Mouse (Mus musculus): ENCODE data around the gene BC051019. TPM values are rescaled to one million over a fixed set of nuclear protein-coding genes. Genes with fewer than 3 reads are reported as not detected.

The BC051019 gene
- polyA plus RNA-seq (2016; fragmentation: Nextera tagmentation; extraction: Ambion mirVana), result 0.16 and 0.73 TPM in 2 replicates

DNA sequence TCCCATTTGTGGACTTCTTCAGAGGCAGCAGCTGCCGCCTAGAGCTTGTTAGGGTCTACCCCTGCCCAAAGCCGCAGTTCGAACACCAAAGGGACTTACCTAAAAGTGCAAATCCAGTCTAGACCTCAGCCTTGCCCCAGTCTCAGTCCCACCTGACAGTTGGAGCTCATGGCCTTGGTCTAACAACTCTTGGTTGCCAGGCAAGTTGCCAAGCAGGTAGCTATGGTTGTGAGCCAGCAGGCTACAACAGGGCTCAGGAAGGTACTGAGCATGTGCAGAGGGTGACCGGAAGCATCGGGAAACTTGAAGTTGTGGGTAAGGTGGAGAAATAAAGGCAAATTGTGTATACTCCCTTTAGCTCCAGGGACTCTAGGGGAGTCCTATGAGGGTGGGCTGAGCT, at the start of gene BC051019:
TSS of gene BC051019 (minus strand) at position 154 of the 400 bp plus-strand sequence.
- no peaks in the 10 kb centered on the region for H3K4me1 ChIP-seq (replicated peaks)
- H3K36me3 ChIP-seq, result no peaks in the 10 kb centered on the region
- no peak within 1 kb of the TSS for H3K27ac ChIP-seq
- no peak within 1 kb of the TSS for H3K4me3 ChIP-seq
- no peaks in the 10 kb centered on the region for H3K27me3 ChIP-seq (ENCODE audit: insufficient read depth, poor library complexity, severe bottlenecking)
- H3K9me3 ChIP-seq, result peaks cover 5% of the 10 kb centered on the region; the same call in 1 of the 2 replicates
- 91% methylated on average over 5 of the region's 5 CpGs for WGBS
- DNase-seq (ENCODE audit: low spot score), result no peak

DNA sequence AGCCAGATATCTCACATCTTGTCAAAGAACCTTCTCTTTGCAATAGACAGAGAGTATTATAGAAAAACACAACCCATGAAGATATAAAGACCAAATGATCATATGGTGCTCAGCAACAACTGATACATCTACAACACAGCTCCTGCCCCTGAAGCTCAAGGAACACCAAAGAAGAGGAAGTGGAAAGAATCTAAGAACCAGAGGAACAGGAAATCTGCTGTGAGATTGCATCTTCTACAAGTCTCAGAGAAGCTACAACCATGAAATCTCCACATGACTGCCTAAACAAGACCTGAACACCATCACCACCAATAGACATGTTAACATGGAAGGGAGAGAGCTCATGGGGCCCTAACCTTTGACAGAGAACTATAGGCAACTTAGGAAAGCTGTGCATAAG, 48.6 kb upstream of the BC051019 start:
- H3K27me3 ChIP-seq (ENCODE audit: insufficient read depth, poor library complexity, severe bottlenecking), result no peaks in the 10 kb centered on the region
- no peak overlapping the region for H3K27ac ChIP-seq
- H3K9me3 ChIP-seq, result no peaks in the 10 kb centered on the region
- no peaks in the 10 kb centered on the region for H3K36me3 ChIP-seq
- no peak overlapping the region for H3K4me3 ChIP-seq
- no peak for DNase-seq (ENCODE audit: low spot score)
- no peaks in the 10 kb centered on the region for H3K4me1 ChIP-seq (replicated peaks)

DNA sequence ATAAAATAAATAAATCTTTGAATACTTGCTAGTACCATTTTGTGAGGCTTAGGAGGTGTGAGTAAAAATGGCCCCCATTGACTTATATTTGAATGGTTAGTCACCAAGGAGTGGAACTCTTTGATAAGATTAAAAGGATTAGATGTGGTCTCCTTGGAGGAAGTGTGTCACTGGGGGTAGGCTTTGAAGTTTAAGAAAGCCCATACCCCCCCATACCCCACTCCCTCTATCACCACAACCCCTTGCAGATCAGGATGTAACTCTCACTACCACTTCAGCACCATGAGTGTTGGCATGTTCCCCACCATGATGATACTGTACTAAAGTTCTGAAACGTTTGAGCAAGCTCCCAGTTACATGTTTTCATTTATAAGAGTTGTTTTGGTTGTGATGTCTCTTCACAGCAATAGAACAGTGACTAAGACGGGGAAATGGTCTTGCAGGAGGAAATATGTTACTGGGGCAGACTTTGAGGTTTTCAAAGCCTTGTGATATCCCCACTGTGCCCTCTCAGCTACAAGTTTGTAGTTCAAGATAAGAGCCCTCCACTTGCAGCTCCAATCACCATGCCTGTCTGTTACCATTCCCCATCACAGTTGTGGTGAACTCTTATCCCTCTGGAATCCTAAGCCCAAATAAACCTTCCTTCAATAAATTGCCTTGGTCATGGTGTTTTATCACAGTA, 45.2 kb upstream of the BC051019 start:
- DNase-seq (ENCODE audit: low spot score), result no peak
- no peaks in the 10 kb centered on the region for H3K27me3 ChIP-seq (ENCODE audit: insufficient read depth, poor library complexity, severe bottlenecking)
- no peak overlapping the region for H3K27ac ChIP-seq
- H3K9me3 ChIP-seq, result no peaks in the 10 kb centered on the region
- WGBS, result 52% methylated on average over 2 of the region's 2 CpGs
- H3K36me3 ChIP-seq, result no peaks in the 10 kb centered on the region
- no peak overlapping the region for H3K4me3 ChIP-seq
- no peaks in the 10 kb centered on the region for H3K4me1 ChIP-seq (replicated peaks)

DNA sequence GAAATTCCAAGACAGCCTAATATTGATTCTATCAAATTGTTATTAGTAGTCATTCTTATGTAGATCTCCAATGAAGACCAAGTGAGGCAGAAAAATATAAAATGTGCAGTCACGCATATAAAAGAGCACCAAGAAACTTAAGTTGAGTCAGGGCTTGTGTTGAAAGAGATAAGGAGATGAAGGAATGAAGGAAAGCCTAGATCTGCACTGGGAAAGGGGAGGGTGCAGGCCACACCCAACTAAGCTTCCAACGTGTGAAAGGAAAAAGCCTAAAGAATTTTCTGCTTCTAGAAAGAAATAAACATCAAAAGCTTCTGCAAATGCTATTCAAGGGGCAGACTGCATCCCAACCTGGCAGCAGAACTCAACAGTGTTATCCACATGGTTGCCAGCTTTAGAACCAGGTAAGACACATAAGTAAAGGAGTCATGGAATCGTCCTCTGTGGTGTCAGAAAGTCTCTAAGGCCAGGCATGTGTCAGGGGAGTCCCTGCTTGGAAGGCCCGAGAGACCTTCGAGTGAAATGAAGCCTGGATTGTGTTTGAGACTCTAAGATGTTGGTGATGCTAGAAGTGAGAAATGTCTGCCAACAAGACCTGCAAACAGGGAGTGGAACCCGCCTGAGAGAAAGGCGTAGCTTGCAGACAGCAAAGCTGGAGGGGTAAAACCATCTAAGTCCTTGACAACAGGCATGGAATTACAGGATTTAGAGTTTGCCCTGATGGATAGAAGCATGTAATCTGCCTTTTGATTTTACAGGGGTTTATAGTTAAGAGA, 44.1 kb upstream of the BC051019 start:
- Histone ChIP-seq H3K9me3 (no peaks in the 10 kb centered on the region), H3K36me3 (no peaks in the 10 kb centered on the region), H3K27me3 (ENCODE audit: insufficient read depth, poor library complexity, severe bottlenecking) (no peaks in the 10 kb centered on the region), H3K4me1 (replicated peaks) (no peaks in the 10 kb centered on the region), H3K27ac (no peak overlapping the region), H3K4me3 (no peak overlapping the region)
- 87% methylated on average over 7 of the region's 7 CpGs for WGBS
- DNase-seq (ENCODE audit: low spot score), result no peak

DNA sequence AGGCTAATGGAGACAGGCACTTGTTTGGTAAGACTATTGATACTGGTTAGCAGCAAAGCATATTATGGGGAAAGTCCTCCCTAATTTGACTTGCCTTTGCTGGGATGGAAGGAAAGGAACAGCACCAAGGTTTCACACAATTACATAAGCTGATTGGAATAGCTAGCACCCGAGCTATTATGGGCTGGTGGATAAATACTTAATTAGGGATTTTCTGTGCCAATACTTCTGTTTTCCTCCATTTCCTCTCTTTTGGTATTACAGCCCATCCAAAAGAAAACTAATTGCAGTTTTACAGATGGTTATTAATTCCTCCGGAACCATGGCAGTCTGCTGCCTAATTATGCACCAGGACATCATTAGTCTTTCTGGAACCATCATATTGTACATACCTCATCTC, 40.4 kb upstream of the BC051019 start:
- no peaks in the 10 kb centered on the region for H3K4me1 ChIP-seq (replicated peaks)
- H3K36me3 ChIP-seq, result no peaks in the 10 kb centered on the region
- 81% methylated on average over 2 of the region's 2 CpGs for WGBS
- no peak overlapping the region for H3K27ac ChIP-seq
- no peak for DNase-seq (ENCODE audit: low spot score)
- H3K27me3 ChIP-seq (ENCODE audit: insufficient read depth, poor library complexity, severe bottlenecking), result no peaks in the 10 kb centered on the region
- no peaks in the 10 kb centered on the region for H3K9me3 ChIP-seq
- no peak overlapping the region for H3K4me3 ChIP-seq

GRCm38 (mm10) chr7:109756291-109756690, 32.6 kb upstream of the BC051019 start:
- H3K36me3 ChIP-seq, result no peaks in the 10 kb centered on the region
- DNase-seq (ENCODE audit: low spot score), result no peak
- H3K27ac ChIP-seq, result no peak overlapping the region
- no peak overlapping the region for H3K4me3 ChIP-seq
- H3K27me3 ChIP-seq (ENCODE audit: insufficient read depth, poor library complexity, severe bottlenecking), result no peaks in the 10 kb centered on the region
- 90% methylated on average over 3 of the region's 3 CpGs for WGBS
- no peaks in the 10 kb centered on the region for H3K9me3 ChIP-seq
- peaks cover 22% of the 10 kb centered on the region for H3K4me1 ChIP-seq (replicated peaks)

DNA sequence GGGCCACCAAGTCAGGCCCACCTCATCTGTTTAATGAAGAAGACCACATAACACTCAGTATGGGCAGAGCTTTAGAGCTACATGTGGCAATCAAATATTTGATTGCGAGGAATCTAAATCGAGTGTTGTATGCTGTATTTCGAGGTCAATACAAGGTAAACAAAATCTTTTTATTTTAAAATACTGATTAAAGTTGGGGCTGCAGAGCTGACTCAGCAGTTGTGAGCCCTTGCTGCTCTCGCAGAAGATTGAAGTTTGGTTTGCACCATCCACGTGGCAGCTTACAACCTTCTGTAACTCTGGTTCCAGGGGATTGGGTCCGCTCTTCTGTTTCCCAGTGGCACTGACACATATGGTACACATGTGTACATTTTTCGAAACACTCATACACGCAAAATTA, 30.4 kb upstream of the BC051019 start:
- Histone ChIP-seq H3K4me3 (no peak overlapping the region), H3K4me1 (replicated peaks) (peaks cover 27% of the 10 kb centered on the region), H3K9me3 (no peaks in the 10 kb centered on the region), H3K27ac (no peak overlapping the region), H3K36me3 (no peaks in the 10 kb centered on the region), H3K27me3 (ENCODE audit: insufficient read depth, poor library complexity, severe bottlenecking) (no peaks in the 10 kb centered on the region)
- WGBS, result 94% methylated on average over 8 of the region's 8 CpGs
- DNase-seq (ENCODE audit: low spot score), result no peak

- H3K4me3 ChIP-seq, result peak within 1 kb of the TSS; percentile 94
- no peaks in the 10 kb centered on the region for H3K27me3 ChIP-seq (ENCODE audit: insufficient read depth, poor library complexity, severe bottlenecking)
- H3K9me3 ChIP-seq, result no peaks in the 10 kb centered on the region
- WGBS, result under 1% methylated on average over 74 of the region's 74 CpGs
- DNase-seq (ENCODE audit: low spot score), result peak; percentile 85
- H3K27ac ChIP-seq, result peak within 1 kb of the TSS; percentile 94
- H3K4me1 ChIP-seq (replicated peaks), result peaks cover 27% of the 10 kb centered on the region
- H3K36me3 ChIP-seq, result no peaks in the 10 kb centered on the region
Observed at GRCm38 (mm10) chr7:109752008-109752925, 28.6 kb upstream of the BC051019 start, which contains the start of gene Tmem9b. Tmem9b (minus strand) TSS chr7:109752875.

GRCm38 (mm10) chr7:109751427-109752007, 27.9 kb upstream of the BC051019 start:
- Histone ChIP-seq H3K27ac (peak overlapping the region; percentile 94), H3K4me3 (peak overlapping the region; percentile 94), H3K4me1 (replicated peaks) (peaks cover 27% of the 10 kb centered on the region), H3K9me3 (no peaks in the 10 kb centered on the region), H3K36me3 (0 out of 2 replicates have a peak, but pooled peaks cover 1% of the 10 kb centered on the region), H3K27me3 (ENCODE audit: insufficient read depth, poor library complexity, severe bottlenecking) (no peaks in the 10 kb centered on the region)
- no peak for DNase-seq (ENCODE audit: low spot score)
- WGBS, result 5% methylated on average over 13 of the region's 13 CpGs

DNA sequence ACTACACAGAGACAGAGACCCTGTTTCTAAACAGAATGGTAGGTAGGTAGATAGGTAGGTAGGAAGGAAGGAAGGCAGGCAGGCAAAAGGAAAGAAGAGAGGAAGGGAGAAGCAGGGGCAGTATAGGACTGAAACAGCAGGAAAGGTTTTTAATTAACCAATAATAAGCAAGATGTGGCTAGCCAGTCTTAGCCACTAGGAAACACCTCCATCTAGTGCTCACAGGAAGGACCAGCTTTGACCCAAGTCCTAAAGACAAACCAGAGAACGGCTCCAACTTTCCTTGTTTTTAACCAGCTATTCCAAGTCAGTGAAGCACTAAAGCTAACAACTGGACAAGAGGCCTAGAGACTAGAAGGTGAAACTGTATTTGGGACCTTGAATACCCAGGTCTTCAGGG, 24.1 kb upstream of the BC051019 start:
- DNase-seq (ENCODE audit: low spot score), result no peak
- 62% methylated on average over 1 of the region's 1 CpGs for WGBS
- Histone ChIP-seq H3K4me3 (no peak overlapping the region), H3K27me3 (ENCODE audit: insufficient read depth, poor library complexity, severe bottlenecking) (no peaks in the 10 kb centered on the region), H3K36me3 (peaks cover 34% of the 10 kb centered on the region), H3K27ac (no peak overlapping the region), H3K9me3 (no peaks in the 10 kb centered on the region), H3K4me1 (replicated peaks) (peaks cover 16% of the 10 kb centered on the region)

DNA sequence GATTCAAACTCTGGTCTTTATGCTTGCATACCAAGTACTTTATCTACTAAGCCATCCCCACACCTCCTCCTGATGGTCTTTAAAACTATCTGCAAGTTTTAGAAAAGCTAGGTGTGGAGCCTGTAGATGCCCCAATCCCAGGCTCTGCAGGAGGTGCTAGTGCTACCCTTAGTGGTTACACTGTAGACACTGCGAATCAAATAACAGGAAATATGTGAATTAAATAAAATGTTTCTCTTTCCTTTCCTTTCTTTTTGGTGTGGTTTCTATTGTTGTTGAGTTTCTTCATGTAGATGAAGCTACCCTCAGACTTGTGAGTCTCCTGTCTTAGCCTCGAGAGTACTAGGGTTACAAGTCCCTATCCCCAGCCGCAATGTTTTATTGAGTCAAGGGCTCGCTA, 18.1 kb upstream of the BC051019 start:
- no peak overlapping the region for H3K4me3 ChIP-seq
- H3K9me3 ChIP-seq, result no peaks in the 10 kb centered on the region
- no peak for DNase-seq (ENCODE audit: low spot score)
- peaks cover 65% of the 10 kb centered on the region for H3K36me3 ChIP-seq
- 90% methylated on average over 4 of the region's 4 CpGs for WGBS
- H3K4me1 ChIP-seq (replicated peaks), result no peaks in the 10 kb centered on the region
- no peaks in the 10 kb centered on the region for H3K27me3 ChIP-seq (ENCODE audit: insufficient read depth, poor library complexity, severe bottlenecking)
- no peak overlapping the region for H3K27ac ChIP-seq

- Histone ChIP-seq H3K4me3 (no peak overlapping the region), H3K4me1 (replicated peaks) (no peaks in the 10 kb centered on the region), H3K27ac (no peak overlapping the region), H3K36me3 (peaks cover 65% of the 10 kb centered on the region), H3K9me3 (no peaks in the 10 kb centered on the region), H3K27me3 (ENCODE audit: insufficient read depth, poor library complexity, severe bottlenecking) (no peaks in the 10 kb centered on the region)
- WGBS, result 80% methylated on average over 1 of the region's 1 CpGs
- DNase-seq (ENCODE audit: low spot score), result no peak
Observed at GRCm38 (mm10) chr7:109741060-109741459, 17.4 kb upstream of the BC051019 start.

Measured in hindbrain, embryonic 10.5 days (tissue).